Mouse (Mus musculus) neural tube, embryonic 14.5 days (tissue): ENCODE results near the gene March6. TPM values are rescaled to one million over a fixed set of nuclear protein-coding genes. Genes with fewer than 3 reads are reported as not detected.

ENCODE experiments used
- ATAC-seq: fragments of 200-750 bp; cut with Nextera tagmentation; 2 replicates; pipeline ENCODE4 v1.8.0; 2017; ENCODE audit warnings: low read depth, mild to moderate bottlenecking, moderate TSS enrichment, moderate library complexity
- H3K27ac ChIP-seq: fragments of 300-500 bp; sonication (generic); 2 replicates; pipeline ENCODE4 v1.5.1; 2014; ENCODE audit warnings: low read depth, mild to moderate bottlenecking, control low read depth, low read length, moderate library complexity, mixed read lengths
- H3K27me3 ChIP-seq: fragments of 300-500 bp; sonication (generic); 2 replicates; pipeline ENCODE4 v1.6.1; 2014; ENCODE audit warnings: low read length; ENCODE audit not compliant: control insufficient read depth, insufficient read depth
- H3K36me3 ChIP-seq: fragments of 300-500 bp; sonication (generic); 2 replicates; pipeline ENCODE4 v1.6.1; 2014; ENCODE audit warnings: low read length, mixed read lengths; ENCODE audit not compliant: control insufficient read depth, insufficient read depth
- H3K4me1 ChIP-seq: fragments of 300-500 bp; sonication (generic); 2 replicates; pipeline ENCODE4 v1.6.1; 2014; ENCODE audit warnings: low read length; ENCODE audit not compliant: control insufficient read depth, insufficient read depth
- H3K4me2 ChIP-seq: fragments of 300-500 bp; sonication (generic); 2 replicates; pipeline ENCODE4 v1.6.1; 2014; ENCODE audit warnings: mild to moderate bottlenecking, low read depth, low read length, control low read depth
- H3K4me3 ChIP-seq: fragments of 300-500 bp; sonication (generic); 2 replicates; pipeline ENCODE4 v1.5.1; 2014; ENCODE audit warnings: low read depth, low read length, control low read depth, mixed read lengths
- H3K9ac ChIP-seq: fragments of 300-500 bp; sonication (generic); replicated peaks from 2 replicates; pipeline ENCODE4 v1.6.1; 2014; ENCODE audit warnings: low read depth, mild to moderate bottlenecking, control low read depth, low read length, mixed read lengths
- H3K9me3 ChIP-seq: fragments of 300-500 bp; sonication (generic); 2 replicates; pipeline ENCODE4 v1.6.1; 2016; ENCODE audit warnings: low read length; ENCODE audit not compliant: control insufficient read depth
- WGBS: fragments of 180-500 bp; shearing (Covaris S2); extraction: QIAGEN DNeasy Blood & Tissue Kit; methylation state at CpG from one replicate; pipeline ENCODE4 v1.1.7; 2014; 5-methylcytosine and 5-hydroxymethylcytosine counted together
- polyA plus RNA-seq: library from polyadenylated mRNA; unstranded; fragments of >200 nt; fragmentation: Nextera tagmentation; extraction: Ambion mirVana; gene quantifications from 2 replicates; pipeline ENCODE4 v1.2.1, GENCODE M21; 2014

Gene March6
- polyA plus RNA-seq, 1 experiment from 2014 or later: 98.4 TPM

DNA sequence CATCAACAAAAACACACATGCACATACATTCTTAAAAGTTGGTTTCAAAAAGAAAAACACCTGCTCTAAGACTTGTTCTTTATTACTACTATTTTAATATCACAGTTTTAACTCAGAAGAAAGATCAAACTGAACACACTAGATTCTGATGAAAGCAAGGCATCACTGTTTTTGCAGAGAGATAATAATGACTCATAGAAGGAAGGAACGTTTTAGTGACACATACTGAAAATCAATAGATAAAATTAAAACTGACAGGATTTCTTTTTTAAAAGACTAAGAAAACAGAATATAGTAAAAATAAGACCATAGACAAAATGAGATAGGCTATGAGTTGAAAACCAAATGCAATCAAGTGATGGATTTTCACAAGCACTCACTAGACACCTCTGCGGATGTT, 25.8 kb downstream of the March6 start:
- 89% methylated on average over 2 of the region's 2 CpGs for WGBS
- Histone ChIP-seq H3K9ac (no peak overlapping the region), H3K4me3 (no peak overlapping the region), H3K4me2 (no peak overlapping the region), H3K36me3 (peaks cover 7% of the 10 kb centered on the region), H3K27me3 (no peaks in the 10 kb centered on the region), H3K4me1 (no peaks in the 10 kb centered on the region), H3K9me3 (no peaks in the 10 kb centered on the region), H3K27ac (no peak overlapping the region)
- ATAC-seq: no peak

DNA sequence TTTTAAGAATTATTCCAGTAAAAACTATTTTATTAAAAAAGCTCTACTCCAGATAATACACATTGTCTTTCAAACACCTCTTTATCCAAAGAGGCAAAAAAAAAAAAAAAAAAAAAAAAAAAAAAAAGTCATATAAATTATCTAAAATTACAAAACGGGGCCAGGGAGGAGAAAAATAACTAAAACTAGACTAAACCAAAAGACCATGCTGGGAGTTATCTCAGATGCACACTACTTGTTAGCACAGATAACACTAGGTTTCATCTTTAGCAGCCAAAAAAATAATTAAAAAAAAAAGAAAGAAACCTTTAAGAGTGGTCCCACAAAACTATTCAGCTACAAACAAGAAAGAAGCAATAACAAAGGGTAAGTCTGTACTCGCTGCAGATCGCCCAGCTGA, 27.4 kb downstream of the March6 start:
- H3K9me3 ChIP-seq: no peaks in the 10 kb centered on the region
- H3K9ac ChIP-seq: no peak overlapping the region
- no peak overlapping the region for H3K4me3 ChIP-seq
- H3K27me3 ChIP-seq: no peaks in the 10 kb centered on the region
- WGBS: 79% methylated on average over 3 of the region's 3 CpGs
- no peak overlapping the region for H3K27ac ChIP-seq
- no peak for ATAC-seq
- no peak overlapping the region for H3K4me2 ChIP-seq
- no peaks in the 10 kb centered on the region for H3K4me1 ChIP-seq
- peaks cover 8% of the 10 kb centered on the region for H3K36me3 ChIP-seq

DNA sequence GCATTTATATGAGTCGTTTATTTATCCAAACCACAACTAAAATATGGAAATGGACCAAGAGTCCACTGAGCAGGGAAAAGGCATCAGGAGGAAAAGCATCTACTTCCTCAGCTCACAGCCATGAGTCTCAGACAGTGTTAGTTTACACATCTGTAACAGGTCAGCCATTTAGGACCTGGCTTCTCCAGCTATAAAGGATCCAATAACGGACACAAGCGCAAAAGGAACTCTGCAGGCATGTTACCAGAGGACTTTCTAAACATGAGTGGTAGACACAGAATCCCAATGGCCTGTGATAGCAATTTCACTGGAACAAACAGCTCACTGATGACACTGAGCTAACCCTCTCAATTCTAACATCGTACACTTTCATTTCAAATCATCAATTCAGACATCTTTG, 27.9 kb downstream of the March6 start:
- no peaks in the 10 kb centered on the region for H3K4me1 ChIP-seq
- peaks cover 11% of the 10 kb centered on the region for H3K36me3 ChIP-seq
- H3K9ac ChIP-seq: no peak overlapping the region
- no peak overlapping the region for H3K4me3 ChIP-seq
- no peak overlapping the region for H3K27ac ChIP-seq
- ATAC-seq: no peak
- no peak overlapping the region for H3K4me2 ChIP-seq
- WGBS: 89% methylated on average over 4 of the region's 4 CpGs
- H3K27me3 ChIP-seq: no peaks in the 10 kb centered on the region
- H3K9me3 ChIP-seq: no peaks in the 10 kb centered on the region

DNA sequence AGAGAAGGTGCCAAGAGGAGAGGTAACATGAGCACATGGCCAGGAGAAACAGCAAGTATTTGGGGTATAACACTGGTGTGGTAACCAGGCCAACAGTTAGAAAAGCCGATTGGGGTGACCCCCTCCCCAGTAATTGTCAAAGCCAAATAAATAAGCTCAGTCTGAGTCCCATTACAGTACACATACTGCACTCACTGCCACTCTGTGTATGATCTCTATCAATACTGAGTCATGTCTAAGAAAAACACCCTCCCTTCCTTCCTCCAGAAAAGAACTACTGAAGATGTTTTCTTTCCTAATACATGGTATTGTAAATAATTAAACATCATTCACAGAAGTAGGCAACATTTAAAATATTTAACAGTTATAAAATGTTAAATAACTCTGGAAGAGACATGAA, 28.5 kb downstream of the March6 start:
- peaks cover 16% of the 10 kb centered on the region for H3K36me3 ChIP-seq
- no peak overlapping the region for H3K4me2 ChIP-seq
- WGBS: 95% methylated on average over 1 of the region's 1 CpGs
- H3K9ac ChIP-seq: no peak overlapping the region
- ATAC-seq: no peak
- no peaks in the 10 kb centered on the region for H3K9me3 ChIP-seq
- H3K27ac ChIP-seq: no peak overlapping the region
- H3K4me3 ChIP-seq: no peak overlapping the region
- no peaks in the 10 kb centered on the region for H3K4me1 ChIP-seq
- no peaks in the 10 kb centered on the region for H3K27me3 ChIP-seq

DNA sequence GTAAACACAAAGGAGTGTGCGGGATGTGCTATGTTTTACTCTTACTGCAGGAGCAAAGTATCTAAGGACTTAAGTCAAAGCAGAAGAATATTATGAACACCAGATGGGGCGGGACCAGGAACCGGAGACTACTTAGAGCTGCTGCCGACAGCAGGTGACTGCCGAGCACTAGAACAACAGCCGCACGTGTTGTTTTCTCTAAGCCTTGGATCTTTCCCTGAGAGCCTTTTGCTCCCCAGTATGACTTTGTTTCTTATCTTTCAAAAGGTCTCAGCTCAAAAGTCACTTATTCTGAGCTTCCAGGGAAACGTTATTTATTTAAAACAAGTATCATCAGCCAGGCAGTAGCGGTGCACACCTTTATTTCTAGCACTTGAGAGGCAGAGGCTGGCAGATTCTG, 36.0 kb downstream of the March6 start:
- Histone ChIP-seq H3K4me3 (no peak overlapping the region), H3K4me1 (no peaks in the 10 kb centered on the region), H3K9me3 (no peaks in the 10 kb centered on the region), H3K9ac (no peak overlapping the region), H3K4me2 (no peak overlapping the region), H3K27me3 (no peaks in the 10 kb centered on the region), H3K27ac (no peak overlapping the region), H3K36me3 (peaks cover 56% of the 10 kb centered on the region)
- WGBS: 93% methylated on average over 9 of the region's 9 CpGs
- ATAC-seq: no peak

DNA sequence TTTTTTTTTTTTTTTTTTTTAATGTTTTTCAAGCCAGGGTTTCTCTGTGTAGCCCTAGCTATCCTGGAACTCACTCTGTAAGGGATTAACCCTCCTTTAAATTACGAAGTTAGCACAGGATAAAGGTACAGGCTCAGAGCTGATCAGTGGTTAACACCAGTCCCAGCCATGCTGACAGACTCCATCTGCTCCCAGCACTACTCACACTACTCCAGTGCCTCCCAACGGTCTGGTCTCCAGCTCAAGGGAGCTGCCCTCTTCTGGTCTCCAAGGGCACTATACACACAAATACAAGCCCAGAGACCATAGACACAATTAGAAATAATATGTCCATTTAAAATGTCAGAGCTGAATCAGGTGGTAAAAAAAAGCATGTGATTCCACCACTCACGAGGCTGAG, 36.5 kb downstream of the March6 start:
- Histone ChIP-seq H3K9ac (no peak overlapping the region), H3K4me1 (no peaks in the 10 kb centered on the region), H3K9me3 (no peaks in the 10 kb centered on the region), H3K4me2 (no peak overlapping the region), H3K27ac (no peak overlapping the region), H3K36me3 (peaks cover 56% of the 10 kb centered on the region), H3K27me3 (no peaks in the 10 kb centered on the region), H3K4me3 (no peak overlapping the region)
- WGBS: 81% methylated on average over 3 of the region's 3 CpGs
- ATAC-seq: no peak

DNA sequence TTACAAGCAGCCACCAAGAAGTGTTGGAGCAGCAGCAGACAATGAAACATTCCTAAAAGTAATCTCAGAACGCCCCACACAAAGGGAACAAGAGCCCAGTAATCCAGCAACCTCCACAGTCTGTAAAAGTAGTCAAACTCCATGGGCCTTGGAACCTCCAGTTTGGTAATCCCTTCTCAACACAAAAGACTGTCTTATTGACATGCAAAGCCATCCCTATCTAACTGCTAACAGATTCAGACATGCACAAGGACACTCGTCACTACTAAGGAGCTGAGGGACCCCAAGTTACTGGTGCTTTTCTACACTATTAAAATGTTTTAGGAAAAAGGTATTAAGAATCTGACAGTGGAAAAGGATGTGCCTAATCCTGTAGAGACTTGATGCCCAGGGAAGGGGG, 43.4 kb downstream of the March6 start:
- ATAC-seq: no peak
- H3K27me3 ChIP-seq: no peaks in the 10 kb centered on the region
- H3K4me1 ChIP-seq: no peaks in the 10 kb centered on the region
- H3K4me2 ChIP-seq: no peak overlapping the region
- H3K27ac ChIP-seq: no peak overlapping the region
- WGBS: 44% methylated on average over 2 of the region's 2 CpGs
- H3K9me3 ChIP-seq: no peaks in the 10 kb centered on the region
- H3K36me3 ChIP-seq: peaks cover 37% of the 10 kb centered on the region
- H3K9ac ChIP-seq: no peak overlapping the region
- no peak overlapping the region for H3K4me3 ChIP-seq

DNA sequence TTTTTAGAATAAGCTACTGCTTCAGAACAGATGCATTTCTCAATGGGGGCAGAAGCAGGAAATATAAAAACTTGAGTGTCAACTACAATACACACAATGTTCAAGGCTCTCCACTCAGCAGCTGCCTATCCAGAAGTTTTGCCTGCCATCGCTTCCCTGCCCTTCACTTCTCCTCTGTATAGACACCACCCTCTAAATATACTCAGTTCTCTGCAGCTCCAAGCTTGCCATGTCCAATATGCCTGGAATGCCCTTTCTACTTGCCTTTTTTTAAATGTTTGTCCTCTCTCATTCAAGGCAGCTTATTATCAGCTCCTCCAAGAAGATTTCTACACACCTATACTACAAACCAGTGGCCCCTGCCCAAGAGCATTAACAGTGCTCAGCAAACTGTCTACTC, 54.2 kb downstream of the March6 start:
- WGBS: 100% methylated on average over 1 of the region's 1 CpGs
- Histone ChIP-seq H3K4me1 (no peaks in the 10 kb centered on the region), H3K9me3 (no peaks in the 10 kb centered on the region), H3K4me2 (no peak overlapping the region), H3K36me3 (peaks cover 48% of the 10 kb centered on the region), H3K9ac (no peak overlapping the region), H3K27me3 (no peaks in the 10 kb centered on the region), H3K4me3 (no peak overlapping the region), H3K27ac (no peak overlapping the region)
- ATAC-seq: no peak

DNA sequence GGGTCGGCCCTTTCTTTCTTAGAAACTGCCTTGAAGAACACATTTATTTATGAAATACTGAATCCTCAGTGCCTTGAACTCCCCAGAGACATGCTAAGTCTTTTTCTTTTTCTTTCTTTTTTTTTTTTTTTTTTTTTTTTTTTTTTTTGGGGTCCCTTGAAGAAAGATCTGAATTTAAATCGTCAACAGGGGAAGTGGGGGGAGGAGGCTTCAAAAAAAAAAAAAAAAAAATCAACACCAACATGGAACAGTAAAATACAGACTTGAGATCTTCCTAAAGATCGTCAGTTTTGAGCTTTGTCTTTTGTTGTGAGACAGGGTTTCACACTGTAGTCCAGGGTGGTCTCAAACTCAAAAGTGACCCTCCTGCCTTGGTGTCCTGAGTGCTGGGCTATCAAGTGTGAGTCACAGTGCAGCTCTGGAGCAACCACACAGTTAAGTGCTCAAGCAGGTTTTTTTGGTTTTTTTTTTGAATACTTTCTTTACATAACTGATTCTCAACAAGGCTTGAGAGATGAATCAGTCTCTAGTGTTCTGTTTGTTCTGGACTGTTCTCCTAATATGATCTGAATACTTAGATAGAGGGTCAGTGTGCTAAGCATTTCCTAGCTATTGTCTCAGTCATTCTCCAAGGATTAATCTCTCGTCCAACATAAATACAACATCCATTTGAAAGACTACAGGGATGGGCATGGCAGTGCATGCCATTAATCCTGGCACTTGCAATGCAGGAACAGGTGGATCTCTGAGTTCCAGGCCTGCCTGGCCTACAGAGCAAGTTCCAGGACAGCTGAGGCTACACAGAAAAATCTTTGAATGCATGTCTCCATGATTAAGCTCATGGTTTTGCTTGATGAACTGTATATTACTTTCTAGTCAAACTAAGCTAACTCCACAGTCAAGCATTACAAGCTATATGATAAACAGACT, 57.9 kb downstream of the March6 start:
- Histone ChIP-seq H3K4me2 (no peak overlapping the region), H3K4me3 (no peak overlapping the region), H3K27ac (no peak overlapping the region), H3K4me1 (no peaks in the 10 kb centered on the region), H3K36me3 (peaks cover 24% of the 10 kb centered on the region; the same call in 1 of the 2 replicates), H3K9ac (no peak overlapping the region), H3K9me3 (no peaks in the 10 kb centered on the region), H3K27me3 (no peaks in the 10 kb centered on the region)
- whole genome bisulfite sequencing: 84% methylated on average over 4 of the region's 4 CpGs
- ATAC-seq: no peak
